ENCODE assay signal across 9 mouse cellular contexts in the genomic region with DNA sequence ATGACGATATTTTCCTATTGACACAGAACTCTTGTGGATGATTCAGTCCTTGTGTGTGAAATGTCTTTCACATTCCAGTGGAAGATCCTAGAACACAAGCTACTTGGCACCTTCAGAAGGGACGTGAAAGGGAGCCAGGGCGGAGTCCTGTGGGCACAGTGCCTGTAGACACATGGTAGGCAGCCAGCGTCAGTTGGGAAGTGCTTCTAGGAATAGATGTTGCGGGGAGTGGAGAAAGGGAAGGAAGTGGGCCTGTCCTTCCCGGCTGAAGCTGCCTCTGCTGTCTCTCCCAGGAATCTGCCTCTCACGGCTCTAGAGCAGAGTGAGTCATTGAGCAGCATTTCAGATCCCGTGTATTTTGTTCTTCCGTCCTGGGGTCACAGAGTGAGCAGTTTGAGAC.
DNase-seq lines count a peak whose midpoint lies in the region; ATAC-seq lines count a peak whose summit lies in the region.
"Had no signal": no experiment of that assay in that cellular context is flagged by ENCODE, and none has a peak within 500 bp of the region (broad histone marks: within the 10 kb centered on the region; RNA-seq: fewer than 3 reads in every experiment).

No protein-coding gene starts in this region.

- H3K4me2 ChIP-seq in forebrain, embryonic 16.5 days (ENCODE audit: low read length): no peak overlapping the region
- H3K4me2 ChIP-seq in heart, embryonic 15.5 days: peak overlapping the region; percentile 25
- H3K4me2 ChIP-seq: limb, embryonic 12.5 days had no signal

- no peak overlapping the region for H3K4me3 ChIP-seq in forebrain, embryonic 16.5 days (replicated peaks; ENCODE audit: low read length)
- no peak overlapping the region for H3K4me3 ChIP-seq in heart, embryonic 15.5 days
- H3K4me3 ChIP-seq: limb, embryonic 12.5 days had no signal

- 0 out of 2 replicates have a peak, but pooled peaks cover 4% of the 10 kb centered on the region for H3K4me1 ChIP-seq in forebrain, embryonic 16.5 days (replicated peaks; ENCODE audit: control insufficient read depth, insufficient read depth, low read length)
- peaks cover 37% of the 10 kb centered on the region for H3K4me1 ChIP-seq in heart, embryonic 15.5 days (replicated peaks)

- H3K9ac ChIP-seq in forebrain, embryonic 16.5 days (replicated peaks; ENCODE audit: low read depth, low read length): no peak overlapping the region
- H3K9ac ChIP-seq in heart, embryonic 15.5 days: no peak overlapping the region
- H3K9ac ChIP-seq: limb, embryonic 12.5 days had no signal

- 52% methylated on average over 9 of the region's 9 CpGs for WGBS in forebrain, embryonic 16.5 days
- WGBS in heart, embryonic 15.5 days: 21% methylated on average over 9 of the region's 9 CpGs

- no peaks in the 10 kb centered on the region for H3K27me3 ChIP-seq in forebrain, embryonic 16.5 days (replicated peaks; ENCODE audit: control insufficient read depth, insufficient read depth, low read length)
- H3K27me3 ChIP-seq in heart, embryonic 15.5 days: no peaks in the 10 kb centered on the region
- H3K27me3 ChIP-seq: limb, embryonic 12.5 days had no signal

- ATAC-seq in forebrain, embryonic 16.5 days: peak; percentile 53
- peak; percentile 76 for ATAC-seq in heart, embryonic 15.5 days (replicated peaks; ENCODE audit: insufficient number of reproducible peaks, insufficient read depth, low FRiP score, low read depth)

- H3K36me3 ChIP-seq in forebrain, embryonic 16.5 days (ENCODE audit: control insufficient read depth, insufficient read depth): no peaks in the 10 kb centered on the region
- H3K36me3 ChIP-seq in heart, embryonic 15.5 days: no peaks in the 10 kb centered on the region
- H3K36me3 ChIP-seq: limb, embryonic 12.5 days had no signal

- H3K9me3 ChIP-seq in forebrain, embryonic 16.5 days (ENCODE audit: control insufficient read depth, low read length): no peaks in the 10 kb centered on the region
- H3K9me3 ChIP-seq in heart, embryonic 15.5 days (replicated peaks): no peaks in the 10 kb centered on the region
- H3K9me3 ChIP-seq: limb, embryonic 12.5 days had no signal

- H3K27ac ChIP-seq in forebrain, embryonic 16.5 days (ENCODE audit: low read length): no peak overlapping the region
- peak overlapping the region; percentile 75 for H3K27ac ChIP-seq in heart, embryonic 15.5 days
- H3K27ac ChIP-seq: limb, embryonic 12.5 days had no signal

- DNase-seq in urinary bladder, postnatal 14 days (ENCODE audit: low spot score): peak; percentile 59
- DNase-seq in urinary bladder, postnatal 10 days (ENCODE audit: low spot score): no peak
- peak; percentile 80 to 85 for DNase-seq in left cerebral cortex, adult 18-20 months (ENCODE audit: low spot score in 2 of 2)
- DNase-seq in ovary, postnatal 36 days (ENCODE audit: low spot score): peak; percentile 39
- DNase-seq in spleen, adult 12 weeks (ENCODE audit: low spot score): no peak
- DNase-seq in retina, postnatal 1 day: no peak

Comparison
In these comparisons a context has a peak if more than half of its experiments do, and no peak if none do; other contexts are left out.
1. DNase-seq: peak in urinary bladder, postnatal 14 days (single experiment), left cerebral cortex, adult 18-20 months (2 of 2) and ovary, postnatal 36 days (single experiment); none in urinary bladder, postnatal 10 days (single experiment), spleen, adult 12 weeks (single experiment) and retina, postnatal 1 day (single experiment).